Mouse (Mus musculus) forebrain, embryonic 10.5 days (tissue): ENCODE results near the gene Olfr1377. TPM values are rescaled to one million over a fixed set of nuclear protein-coding genes. Genes with fewer than 3 reads are reported as not detected.
A peak's percentile ranks its signal among the peaks of the same experiment; 100 is the strongest.
"Not testable (repeated sequence)": the region's sequence is repeated elsewhere in the genome, so short reads cannot be mapped to it uniquely, and the experiment has no call there.

Experiments
- DNase-seq: peaks from one replicate; pipeline ENCODE4 v3.0.0-alpha.2; 2017; ENCODE audit warnings: low spot score; ENCODE audit errors: extremely low spot score
- H3K27ac ChIP-seq: fragments of 300-500 bp; sonication (generic); 2 replicates; pipeline ENCODE4 v1.5.1; 2016; ENCODE audit warnings: mild to moderate bottlenecking
- H3K27me3 ChIP-seq: fragments of 300-500 bp; sonication (generic); 2 replicates; pipeline ENCODE4 v1.6.1; 2016; ENCODE audit warnings: mild to moderate bottlenecking; ENCODE audit not compliant: poor library complexity, severe bottlenecking
- H3K36me3 ChIP-seq: fragments of 300-500 bp; sonication (generic); replicated peaks from 2 replicates; pipeline ENCODE4 v1.6.1; 2016; ENCODE audit warnings: mild to moderate bottlenecking, moderate library complexity
- H3K4me1 ChIP-seq: fragments of 300-500 bp; sonication (generic); 2 replicates; pipeline ENCODE4 v1.6.1; 2016
- H3K4me3 ChIP-seq: fragments of 300-500 bp; sonication (generic); 2 replicates; pipeline ENCODE4 v1.5.1; 2016; ENCODE audit warnings: mild to moderate bottlenecking, moderate library complexity
- H3K9me3 ChIP-seq: fragments of 300-500 bp; sonication (generic); 2 replicates; pipeline ENCODE4 v1.6.1; 2016; ENCODE audit warnings: mild to moderate bottlenecking, moderate library complexity
- whole genome bisulfite sequencing: fragments of 180-500 bp; shearing (Covaris S2); methylation state at CpG from one replicate; pipeline ENCODE4 v1.1.7; 2016; 5-methylcytosine and 5-hydroxymethylcytosine counted together
- polyA plus RNA-seq: library from polyadenylated mRNA; unstranded; fragments of >200 nt; fragmentation: Nextera tagmentation; extraction: Ambion mirVana; gene quantifications from 2 replicates; pipeline ENCODE4 v1.2.1, GENCODE M21; 2016

Gene Olfr1377
- polyA plus RNA-seq, 1 experiment from 2014 or later: not detected

DNA sequence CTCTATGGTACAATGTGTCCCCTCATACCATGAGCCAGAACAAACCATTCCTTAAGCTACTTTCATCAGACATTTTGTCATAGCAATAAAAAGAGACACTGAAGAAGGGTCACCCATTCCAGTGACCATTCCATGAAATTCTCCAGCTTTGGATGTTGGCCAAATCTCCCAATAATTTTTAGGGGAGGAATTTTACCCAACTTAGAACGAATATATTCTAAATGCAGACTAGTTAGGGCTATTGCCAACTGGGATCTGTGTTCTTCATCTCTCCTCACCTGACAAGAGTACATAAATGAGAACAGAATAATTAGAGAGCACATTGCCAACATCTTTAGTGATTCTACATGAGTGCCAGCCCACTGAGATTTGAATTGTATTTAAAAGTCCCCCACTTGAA lies 32.2 kb downstream of the Olfr1377 start, which contains the start of gene Olfr54:
TSS of gene Olfr54 (plus strand) at position 301 of the 400 bp plus-strand sequence.
- Histone ChIP-seq H3K4me3 (no peak within 1 kb of the TSS), H3K36me3 (no peaks in the 10 kb centered on the region), H3K27ac (no peak within 1 kb of the TSS), H3K27me3 (no peaks in the 10 kb centered on the region), H3K4me1 (no peaks in the 10 kb centered on the region), H3K9me3 (no peaks in the 10 kb centered on the region)
- 80% methylated on average over 1 of the region's 1 CpGs for WGBS
- DNase-seq: no peak

DNA sequence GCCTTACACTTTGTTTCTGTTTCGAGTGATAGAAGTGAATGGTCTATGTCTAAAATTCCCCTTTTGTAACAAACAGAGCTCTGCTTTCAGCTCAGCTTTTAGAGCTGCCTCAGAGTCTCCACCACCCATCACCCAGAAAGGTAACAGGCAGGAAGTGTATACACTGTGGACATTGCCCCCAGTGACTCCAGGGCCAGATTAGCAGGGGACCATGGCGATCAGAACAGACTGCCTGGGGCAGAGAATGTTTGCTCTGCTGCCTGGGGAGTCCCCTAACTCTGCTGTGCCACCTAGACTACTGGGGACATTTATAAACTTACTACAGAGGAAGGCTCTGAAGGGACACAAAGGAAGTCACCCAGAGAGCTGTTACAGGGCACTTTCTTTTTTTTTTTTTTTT lies 34.6 kb downstream of the Olfr1377 start:
- Histone ChIP-seq H3K4me3 (no peak overlapping the region), H3K9me3 (no peaks in the 10 kb centered on the region), H3K27ac (no peak overlapping the region), H3K27me3 (no peaks in the 10 kb centered on the region), H3K4me1 (no peaks in the 10 kb centered on the region), H3K36me3 (no peaks in the 10 kb centered on the region)
- DNase-seq: no peak
- WGBS: 50% methylated on average over 2 of the region's 2 CpGs

DNA sequence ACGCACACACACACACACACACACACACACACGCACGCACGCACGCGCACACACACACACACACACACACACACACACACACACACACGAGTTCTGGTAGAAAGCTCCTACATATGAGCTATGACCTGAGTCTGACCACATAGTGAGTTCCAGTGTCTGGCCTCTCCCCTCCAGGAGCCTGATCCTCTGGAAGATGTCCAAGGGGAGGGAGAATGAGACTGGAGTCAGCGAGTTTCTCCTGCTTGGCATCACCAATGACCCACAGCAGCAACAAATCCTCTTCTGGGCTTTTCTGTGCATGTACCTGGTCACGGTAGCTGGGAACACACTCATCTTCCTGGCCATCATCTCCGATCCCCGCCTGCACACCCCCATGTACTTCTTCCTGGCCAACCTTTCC lies 45.0 kb downstream of the Olfr1377 start:
- H3K4me3 ChIP-seq, H3K27me3 ChIP-seq, H3K36me3 ChIP-seq, H3K27ac ChIP-seq, H3K4me1 ChIP-seq, DNase-seq, H3K9me3 ChIP-seq: not testable (repeated sequence)
- WGBS: 89% methylated on average over 11 of the region's 11 CpGs

DNA sequence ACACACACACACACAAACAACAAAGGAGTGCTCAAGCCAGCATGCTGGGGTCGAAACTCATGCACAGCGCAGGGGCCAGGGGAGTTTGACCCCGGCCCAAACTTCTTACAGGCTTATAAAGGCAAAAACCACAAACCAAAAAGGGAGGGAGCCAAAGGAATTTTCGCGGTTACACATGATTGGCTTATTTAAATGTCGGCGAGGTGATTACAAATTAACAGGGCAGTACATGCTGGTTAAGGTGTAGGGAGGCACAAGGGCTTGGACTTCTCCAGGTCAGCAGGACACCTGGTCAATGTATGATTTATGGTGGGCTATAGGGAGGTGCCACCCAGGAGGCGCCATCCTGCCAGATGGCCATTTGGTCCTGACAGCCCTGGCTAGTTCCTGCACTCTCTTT lies 47.6 kb downstream of the Olfr1377 start:
- H3K27ac ChIP-seq, DNase-seq, H3K9me3 ChIP-seq, H3K27me3 ChIP-seq, H3K4me3 ChIP-seq, H3K36me3 ChIP-seq, H3K4me1 ChIP-seq: not testable (repeated sequence)
- 88% methylated on average over 8 of the region's 8 CpGs for WGBS

DNA sequence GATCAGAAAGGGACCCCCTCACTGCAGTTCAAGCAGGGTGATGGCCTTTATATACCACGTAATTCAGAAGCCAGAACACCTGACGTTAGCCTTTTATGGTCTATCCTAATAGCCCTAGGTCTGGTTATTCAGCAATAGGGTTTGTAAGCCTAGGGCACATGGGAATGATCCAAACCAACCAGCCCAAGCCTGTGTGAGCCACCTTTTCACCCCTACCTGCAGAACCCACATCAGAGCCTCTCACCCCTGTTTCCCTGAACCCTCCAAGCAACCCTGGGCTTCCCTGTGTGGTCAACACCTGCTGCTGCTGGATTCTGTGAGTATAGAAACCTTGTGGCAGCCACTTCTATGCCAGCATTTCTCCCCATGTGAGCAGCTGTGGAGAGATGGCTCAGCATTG lies 48.5 kb downstream of the Olfr1377 start:
- WGBS: 88% methylated on average over 2 of the region's 2 CpGs
- Histone ChIP-seq H3K36me3 (no peaks in the 10 kb centered on the region), H3K4me3 (no peak overlapping the region), H3K27me3 (no peaks in the 10 kb centered on the region), H3K27ac (no peak overlapping the region), H3K9me3 (no peaks in the 10 kb centered on the region), H3K4me1 (no peaks in the 10 kb centered on the region)
- DNase-seq: no peak

DNA sequence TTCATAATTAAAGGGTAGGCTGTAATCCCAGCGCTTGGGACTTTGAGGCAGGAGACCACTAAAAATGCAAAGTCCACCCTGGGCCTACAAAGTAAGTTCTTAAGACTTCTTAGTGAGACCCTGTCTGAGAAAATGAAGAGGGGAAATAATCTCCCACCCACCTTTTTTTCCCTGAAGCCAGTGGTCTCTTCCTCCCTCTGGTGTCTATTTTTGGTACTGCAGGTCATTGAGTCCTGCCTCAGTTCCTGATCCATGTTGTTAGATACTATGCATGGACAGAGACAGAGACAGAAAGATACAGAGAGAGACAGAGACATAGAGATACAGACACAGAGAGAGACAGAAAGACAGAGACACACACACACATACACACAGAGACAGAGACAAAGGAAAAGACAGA lies 51.1 kb downstream of the Olfr1377 start:
- no peak overlapping the region for H3K27ac ChIP-seq
- no peaks in the 10 kb centered on the region for H3K27me3 ChIP-seq
- H3K36me3 ChIP-seq: no peaks in the 10 kb centered on the region
- no peak overlapping the region for H3K4me3 ChIP-seq
- H3K9me3 ChIP-seq: no peaks in the 10 kb centered on the region
- no peaks in the 10 kb centered on the region for H3K4me1 ChIP-seq
- 13% methylated on average over 1 of the region's 1 CpGs for WGBS
- peak; percentile 16 for DNase-seq

DNA sequence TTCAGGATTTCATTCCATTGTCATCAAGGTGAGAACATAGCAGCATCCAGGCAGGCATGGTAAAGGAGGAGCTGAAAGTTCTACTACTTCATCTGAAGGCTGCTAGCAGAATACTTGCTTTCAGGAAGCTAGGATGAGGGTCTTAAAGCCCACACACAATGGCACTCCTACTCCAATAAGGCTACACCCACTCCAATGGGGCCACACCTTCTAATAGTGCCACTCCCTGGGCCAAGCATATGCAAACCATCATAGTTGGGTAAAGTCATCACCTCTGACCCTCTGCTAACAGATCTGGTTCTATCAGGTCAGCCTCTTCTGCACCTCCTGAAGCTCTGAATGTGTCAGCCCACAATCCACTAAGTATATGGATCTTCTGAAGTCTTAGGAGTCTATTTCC lies 52.4 kb downstream of the Olfr1377 start:
- not testable (repeated sequence) for H3K4me1 ChIP-seq, H3K9me3 ChIP-seq, H3K36me3 ChIP-seq, H3K27ac ChIP-seq, DNase-seq, H3K27me3 ChIP-seq, H3K4me3 ChIP-seq

DNA sequence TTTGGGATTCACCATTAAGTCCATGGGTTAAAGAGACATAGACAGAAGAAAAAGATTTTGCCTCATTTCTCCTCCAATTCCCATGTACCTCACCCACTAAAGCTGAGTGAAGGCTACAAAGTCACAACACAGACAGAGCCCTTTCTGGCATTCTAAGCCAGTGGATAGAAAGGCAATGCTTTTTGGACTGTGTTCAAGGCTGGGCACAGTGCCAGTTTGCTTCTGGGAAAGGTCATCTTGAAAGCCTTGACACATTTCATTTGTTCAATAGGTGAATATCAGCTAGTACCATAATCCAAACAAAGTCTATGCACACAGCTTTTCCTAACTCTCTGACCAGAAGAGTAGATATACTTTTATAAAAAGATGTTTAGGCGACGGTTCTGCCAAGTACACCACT lies 54.2 kb downstream of the Olfr1377 start:
- no peaks in the 10 kb centered on the region for H3K9me3 ChIP-seq
- no peaks in the 10 kb centered on the region for H3K36me3 ChIP-seq
- no peaks in the 10 kb centered on the region for H3K27me3 ChIP-seq
- WGBS: 93% methylated on average over 2 of the region's 2 CpGs
- H3K4me1 ChIP-seq: no peaks in the 10 kb centered on the region
- H3K4me3 ChIP-seq: no peak overlapping the region
- H3K27ac ChIP-seq: no peak overlapping the region
- DNase-seq: no peak

Other genes with a start within 250 kb of the Olfr1377 start
- gene Zfp354c, start 154.2 kb upstream of the Olfr1377 start, polyA plus RNA-seq: 31.1 and 31.5 TPM in 2 replicates
- 0.84 and 0.86 TPM in 2 replicates for gene Zfp879, start 140.4 kb upstream of the Olfr1377 start, polyA plus RNA-seq
- not detected in 2 replicates for gene Grm6, start 131.3 kb upstream of the Olfr1377 start, polyA plus RNA-seq
- gene Zfp454, start 94.3 kb upstream of the Olfr1377 start, polyA plus RNA-seq: 13.3 and 14.0 TPM in 2 replicates
- gene Zfp2, start 65.8 kb upstream of the Olfr1377 start, polyA plus RNA-seq: 25.8 and 26.4 TPM in 2 replicates
- 0.77 and 1.3 TPM in 2 replicates for gene Zfp354b, start 50.3 kb upstream of the Olfr1377 start, polyA plus RNA-seq
- gene 4933414I15Rik, start 38.2 kb upstream of the Olfr1377 start, polyA plus RNA-seq: not detected in 2 replicates
- not detected in 2 replicates for gene Prop1, start 28.2 kb upstream of the Olfr1377 start, polyA plus RNA-seq
- not detected in 2 replicates for gene Olfr1378, start 15.4 kb upstream of the Olfr1377 start, polyA plus RNA-seq
- not detected in 2 replicates for gene Olfr51, start 21.6 kb downstream of the Olfr1377 start, polyA plus RNA-seq
- gene Olfr54, start 32.3 kb downstream of the Olfr1377 start, polyA plus RNA-seq: 0.10 TPM in 1 of 2 replicates, not detected in the other
- gene Olfr1375, start 66.1 kb downstream of the Olfr1377 start, polyA plus RNA-seq: not detected in 2 replicates
- gene Zfp354a, start 77.3 kb downstream of the Olfr1377 start, polyA plus RNA-seq: 7.6 and 8.6 TPM in 2 replicates
- not detected in 2 replicates for gene Gm12569, start 238.5 kb downstream of the Olfr1377 start, polyA plus RNA-seq